Mouse (Mus musculus): Measurements from ENCODE around the gene Tinagl1.

- TF ChIP-seq POLR2A (IDR thresholded peaks at IDR 0.05; ENCODE audit: control insufficient read depth, low read depth, low read length) (no peak), CTCF (IDR thresholded peaks at IDR 0.05; ENCODE audit: control insufficient read depth, insufficient read depth, insufficient replicate concordance, low read depth, low read length) (no peak)
Observed at GRCm38 (mm10) chr4:130195924-130196323, 21.0 kb upstream of the Tinagl1 start.
